Mouse (Mus musculus) cortical plate, adult 2 months (tissue): Measurements from ENCODE around the gene Ttc19.

Experiments used
- CTCF ChIP-seq: fragments of 200-500 bp; IDR thresholded peaks from 2 replicates; pipeline ENCODE4 v1.5.1; 2011; ENCODE audit warnings: mild to moderate bottlenecking, control low read depth, low read length; ENCODE audit not compliant: insufficient read depth; ENCODE audit errors: extremely low read depth
- POLR2A ChIP-seq: fragments of 200-500 bp; IDR thresholded peaks from 2 replicates; pipeline ENCODE4 v1.6.1; 2011; ENCODE audit warnings: mild to moderate bottlenecking, low read length, control low read depth; ENCODE audit not compliant: insufficient read depth; ENCODE audit errors: extremely low read depth

GRCm38 (mm10) chr11:62278027-62278426, 3.2 kb upstream of the Ttc19 start:
- TF ChIP-seq CTCF = peak; percentile 62
- TF ChIP-seq POLR2A = no peak
